Mouse (Mus musculus) left cerebral cortex, adult 2 months (tissue): Measurements from ENCODE around the gene Znfx1. TPM values are rescaled to one million over a fixed set of nuclear protein-coding genes. Genes with fewer than 3 reads are reported as not detected.
"Not testable (repeated sequence)": the region's sequence is repeated elsewhere in the genome, so short reads cannot be mapped to it uniquely, and the experiment has no call there.

Experiments used
- DNase-seq, 2 experiments: peaks; one replicate each; pipeline ENCODE4 v3.0.0; 2021 to 2022; ENCODE audit warnings: low spot score in 2 of 2, mixed read lengths in 1 of 2; ENCODE audit errors: extremely low spot score in 1 of 2
- H3K27ac ChIP-seq: fragments of 200-600 bp; 2 replicates; pipeline ENCODE4 v1.8.1; 2022
- H3K4me3 ChIP-seq: fragments of 200-600 bp; 2 replicates; pipeline ENCODE4 v1.8.1; 2022
- CTCF ChIP-seq: fragments of 200-600 bp; IDR thresholded peaks from 2 replicates; pipeline ENCODE4 v1.8.1; 2022; ENCODE audit warnings: antibody characterized with exemption, mild to moderate bottlenecking, moderate library complexity
- intact Hi-C: fragments of 180-260 bp; cut with DNase I; formaldehyde crosslinking; loops from one replicate; pipeline ENCODE4 v1.15.1; 2025
- total RNA-seq, 2 experiments: library from RNA; stranded (reverse); gene quantifications; 2 replicates each; pipeline ENCODE4 v1.2.3; 2021

The Znfx1 gene
- total RNA-seq, 2 experiments from 2014 or later = 76.7 to 80.7 TPM

DNA sequence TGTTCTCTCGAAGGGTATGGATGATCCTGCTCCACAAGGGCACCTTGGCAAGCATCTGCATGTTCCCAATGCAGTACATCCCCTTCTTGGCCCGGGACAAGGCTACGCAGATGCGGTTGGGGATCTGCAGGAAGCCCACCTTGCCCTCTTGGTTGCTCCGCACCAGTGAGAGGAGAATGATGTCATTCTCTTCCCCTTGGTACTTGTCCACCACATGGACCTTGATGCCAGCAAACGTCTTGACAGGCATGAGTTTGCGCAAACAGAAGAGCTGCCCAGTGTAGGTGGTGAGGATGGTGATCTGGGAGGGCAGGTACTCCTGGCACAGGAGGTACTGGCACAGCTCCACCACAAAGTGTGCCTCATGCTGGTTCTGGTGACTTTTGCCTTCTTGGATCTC is 24.1 kb downstream of the Znfx1 start:
- Histone ChIP-seq H3K4me3 (no peak overlapping the region), H3K27ac (no peak overlapping the region)
- DNase-seq = no peak
- intact Hi-C loops = no loop called here
- no peak for TF ChIP-seq CTCF

DNA sequence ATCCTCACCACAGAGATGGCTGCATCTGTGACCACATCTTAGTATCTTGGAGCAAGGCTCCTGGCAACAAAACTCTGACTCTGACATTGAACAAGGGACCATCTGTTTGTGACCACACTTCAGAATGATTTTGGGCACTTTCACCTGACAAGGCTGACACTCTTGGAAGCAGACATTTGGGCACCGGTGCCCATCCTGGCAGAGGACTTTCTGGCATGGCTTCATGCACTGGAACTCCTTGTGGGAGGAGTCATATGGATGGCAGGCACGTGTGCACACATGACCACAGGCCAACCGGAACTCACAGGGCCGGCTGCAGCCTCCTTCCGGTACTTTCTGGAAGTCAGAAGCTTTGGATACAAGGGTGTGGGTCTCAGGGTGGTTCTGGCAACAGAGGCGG is 24.5 kb downstream of the Znfx1 start:
- H3K27ac ChIP-seq = no peak overlapping the region
- intact Hi-C loops = no loop called here
- no peak overlapping the region for H3K4me3 ChIP-seq
- no peak for DNase-seq
- TF ChIP-seq CTCF = no peak

DNA sequence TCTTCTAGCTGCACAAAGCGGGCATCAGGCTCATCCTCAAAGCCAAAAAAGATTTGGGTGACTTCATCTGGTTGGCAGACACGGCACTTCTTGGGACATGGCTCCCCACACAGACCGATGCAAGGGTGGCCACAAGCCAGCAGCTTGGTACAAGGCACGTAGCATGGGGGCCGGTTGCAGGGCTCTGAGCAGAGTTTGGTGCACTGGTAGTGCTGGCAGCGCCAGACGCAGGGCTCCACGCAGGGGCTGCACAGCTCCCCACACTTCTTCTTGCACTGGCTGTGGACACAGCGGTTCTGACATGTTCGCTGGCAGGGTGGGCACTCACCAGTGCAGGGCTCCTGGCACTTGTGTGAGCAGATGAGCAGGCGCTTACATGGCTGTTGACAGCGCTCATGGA is 25.1 kb downstream of the Znfx1 start:
- DNase-seq = no peak
- Histone ChIP-seq H3K4me3 (no peak overlapping the region), H3K27ac (no peak overlapping the region)
- no peak for TF ChIP-seq CTCF
- intact Hi-C loops = no loop called here

DNA sequence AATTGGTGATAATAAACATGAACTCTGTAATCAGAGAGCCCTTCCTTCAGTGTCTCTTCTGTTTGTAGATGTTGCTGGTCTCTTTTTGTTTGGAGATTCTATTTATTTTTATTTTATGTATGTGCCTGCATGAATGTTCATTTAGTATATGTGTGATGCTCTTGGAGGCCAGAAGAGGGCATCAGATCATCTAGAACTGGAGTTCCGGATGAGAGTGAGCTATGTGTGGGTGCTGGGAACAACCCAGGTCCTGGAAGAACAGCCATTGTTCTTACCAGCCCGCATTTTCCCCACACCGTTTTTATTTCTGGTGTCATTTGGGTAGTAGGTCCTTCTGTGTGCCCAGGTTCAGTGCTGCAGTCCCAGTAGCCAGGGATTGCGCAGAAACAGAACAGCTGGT is 32.3 kb downstream of the Znfx1 start:
- Histone ChIP-seq H3K4me3 (no peak overlapping the region), H3K27ac (no peak overlapping the region)
- intact Hi-C loops = no loop called here
- peak; percentile 16 for TF ChIP-seq CTCF
- no peak for DNase-seq

DNA sequence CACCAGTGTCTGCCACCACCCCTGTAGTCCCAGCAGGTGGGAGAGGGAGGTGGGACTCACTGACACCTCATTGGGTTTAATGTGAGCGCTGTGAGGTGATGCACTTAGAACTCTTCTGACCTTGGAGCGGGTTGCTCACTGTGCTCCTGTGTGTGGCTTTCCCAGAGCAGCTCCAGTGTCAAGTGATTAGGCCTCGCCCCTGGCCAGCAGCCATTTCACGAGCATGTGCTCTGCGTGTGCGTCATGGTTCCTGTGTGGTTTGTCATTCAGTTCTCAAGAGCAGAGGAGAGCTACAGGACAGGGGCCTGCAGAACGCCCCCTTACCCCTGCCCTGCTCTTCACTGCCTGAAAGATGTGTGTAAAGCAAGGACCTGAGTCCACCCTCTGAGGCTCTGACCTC is 34.3 kb downstream of the Znfx1 start:
- Histone ChIP-seq H3K4me3 (no peak overlapping the region), H3K27ac (no peak overlapping the region)
- intact Hi-C loops = no loop called here
- no peak for TF ChIP-seq CTCF
- no peak for DNase-seq

DNA sequence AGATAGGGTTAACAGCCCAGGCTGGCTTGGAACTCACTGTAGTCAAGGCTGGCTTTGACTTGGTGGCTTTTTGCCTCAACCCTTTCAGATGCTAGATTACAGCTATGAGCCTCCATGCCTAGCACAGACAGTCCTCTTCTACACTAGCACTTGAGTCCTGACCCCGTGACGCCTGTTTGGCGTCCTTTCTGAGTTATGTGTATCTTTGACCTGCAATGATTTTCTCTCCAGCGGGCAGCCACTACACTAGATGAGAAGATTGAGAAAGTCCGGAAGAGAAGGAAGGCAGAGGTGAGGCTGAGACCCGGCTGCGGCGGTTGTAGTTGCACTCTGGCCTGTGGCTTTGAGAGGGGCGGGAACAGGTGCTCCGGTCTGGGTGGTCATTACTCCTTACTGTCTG is 43.4 kb downstream of the Znfx1 start:
- no peak for TF ChIP-seq CTCF
- no peak overlapping the region for H3K27ac ChIP-seq
- no peak overlapping the region for H3K4me3 ChIP-seq
- DNase-seq = no peak
- intact Hi-C loops = loop anchor here (5.0 kb wide), 1 partner anchor 38 kb away; no protein-coding TSS in a partner anchor

DNA sequence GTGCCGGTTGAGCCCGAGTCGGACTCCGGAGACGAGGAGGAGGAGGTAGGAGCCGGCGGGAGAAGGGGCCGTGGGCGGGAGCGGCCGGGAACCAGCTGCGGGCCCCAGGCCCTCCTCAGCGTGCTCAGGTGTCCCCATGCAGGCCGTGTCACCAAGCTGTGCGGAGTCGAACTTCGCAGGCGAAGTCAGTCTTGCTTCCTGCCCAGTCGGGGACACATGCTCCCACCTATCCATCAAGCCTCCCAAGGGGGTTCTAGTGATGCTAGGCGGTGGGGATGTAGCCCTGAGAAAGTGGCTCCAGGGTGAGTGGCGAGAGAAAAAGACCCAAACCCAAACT is 47.5 kb downstream of the Znfx1 start:
- intact Hi-C loops = loop anchor here (5.0 kb wide), 1 partner anchor 42 kb away; no protein-coding TSS in a partner anchor
- H3K27ac ChIP-seq = peak overlapping the region; percentile 69; the same call in 1 of the 2 replicates
- H3K4me3 ChIP-seq = peak overlapping the region; percentile 89
- no peak for TF ChIP-seq CTCF
- DNase-seq = no peak

DNA sequence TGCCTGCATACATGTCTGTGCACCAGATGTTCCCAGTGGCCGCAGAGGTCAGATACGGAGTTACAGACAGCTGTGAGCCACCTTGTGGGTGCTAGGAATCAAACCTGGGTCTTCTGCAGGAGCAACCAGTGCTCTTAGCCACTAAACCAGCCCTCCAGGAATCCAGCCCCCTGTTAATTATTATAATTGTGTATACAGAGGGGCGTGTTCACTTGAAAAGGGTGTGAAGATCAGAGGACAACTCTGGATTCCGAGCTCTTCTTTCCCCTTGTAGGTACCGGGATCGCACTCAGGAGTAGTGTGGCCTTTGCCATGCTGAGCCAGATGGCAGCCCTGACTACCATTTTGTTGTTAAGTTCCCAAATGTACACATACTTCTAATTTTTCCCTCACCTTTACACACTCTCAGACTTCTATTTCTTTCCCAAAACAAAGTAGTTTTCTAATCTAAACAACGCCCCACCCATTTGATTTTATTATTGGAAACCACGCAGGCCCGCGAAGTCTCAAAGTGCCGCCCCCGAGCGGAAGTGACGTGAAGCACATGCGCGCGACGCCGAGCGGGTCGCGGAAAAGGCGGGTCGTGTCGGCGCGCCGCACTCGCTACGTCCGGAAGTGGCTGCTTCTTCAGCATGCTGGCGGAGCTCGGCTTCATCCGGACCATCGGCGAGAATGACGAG is 48.0 kb downstream of the Znfx1 start, which contains the start of gene Ddx27:
TSS of gene Ddx27 (plus strand) at position 492 of the 680 bp plus-strand sequence.
- intact Hi-C loops = loop anchor here (5.0 kb wide), 1 partner anchor 42 kb away; no protein-coding TSS in a partner anchor
- peak; percentile 91 to 94 for DNase-seq
- TF ChIP-seq CTCF = no peak; the same call in 1 of the 2 replicates
- Histone ChIP-seq H3K27ac (peak within 1 kb of the TSS; percentile 85), H3K4me3 (peak within 1 kb of the TSS; percentile 89)

DNA sequence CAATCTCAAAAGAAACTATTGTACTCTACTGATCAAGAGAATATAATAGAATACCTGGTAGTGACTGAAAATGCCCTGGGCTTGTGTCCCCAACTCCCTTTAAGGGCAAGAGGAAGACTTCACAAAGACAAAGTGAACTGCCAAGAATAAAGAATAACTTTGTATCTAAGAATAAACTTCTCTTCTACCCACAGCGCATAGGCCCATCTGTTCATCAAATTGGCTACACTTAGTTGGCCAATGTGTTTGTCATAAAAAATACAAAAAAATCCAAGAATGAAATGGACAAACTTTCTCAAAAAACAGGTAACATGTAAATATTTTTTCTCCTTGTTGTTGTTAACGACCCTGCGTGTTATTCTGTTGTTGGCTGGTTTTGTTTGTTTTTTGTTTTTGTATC is 52.3 kb downstream of the Znfx1 start:
- intact Hi-C loops = no loop called here
- Histone ChIP-seq H3K27ac (no peak overlapping the region), H3K4me3 (no peak overlapping the region)
- no peak for TF ChIP-seq CTCF
- no peak for DNase-seq

DNA sequence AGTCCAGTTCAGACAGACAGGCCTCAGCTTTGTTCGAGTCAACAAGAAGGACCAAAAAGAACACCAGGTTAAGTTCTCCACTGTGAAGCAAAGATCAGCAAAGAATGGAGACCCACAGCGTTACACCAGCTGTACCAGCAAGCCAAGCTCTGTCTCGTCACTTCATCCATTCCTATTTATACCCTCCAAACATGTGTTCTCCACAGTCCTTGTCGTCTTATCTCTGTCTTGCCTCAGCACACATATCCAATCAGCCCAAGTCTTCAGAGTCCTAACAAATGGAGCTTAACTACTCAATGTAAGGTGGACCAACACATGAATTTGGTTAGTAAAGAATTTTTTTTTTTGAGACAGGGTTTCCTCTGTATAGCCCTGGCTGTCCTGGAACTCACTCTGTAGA is 53.3 kb downstream of the Znfx1 start:
- no peak for TF ChIP-seq CTCF
- no peak overlapping the region for H3K4me3 ChIP-seq
- H3K27ac ChIP-seq = no peak overlapping the region
- intact Hi-C loops = no loop called here
- no peak for DNase-seq

DNA sequence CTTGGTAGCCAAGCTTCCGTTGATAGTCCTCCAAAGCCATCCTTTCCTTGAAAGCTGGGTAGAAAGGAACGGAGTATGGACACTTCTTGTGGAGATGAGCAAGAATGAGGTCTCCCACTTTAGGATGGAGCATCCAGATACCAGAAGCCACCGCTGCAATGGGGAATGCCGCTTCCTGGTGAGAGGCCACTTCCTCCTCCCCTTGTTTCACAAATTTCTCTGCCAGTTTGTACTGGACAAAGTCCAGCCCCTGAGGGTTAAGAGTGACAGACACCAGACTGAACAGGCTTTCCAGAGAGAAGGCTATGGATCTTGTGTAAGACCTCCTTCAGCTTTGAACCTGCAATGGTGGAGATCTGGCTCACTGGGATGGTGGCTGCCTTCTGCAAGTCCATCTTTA is 55.2 kb downstream of the Znfx1 start:
- H3K4me3 ChIP-seq, H3K27ac ChIP-seq, intact Hi-C loops, DNase-seq: not testable (repeated sequence)

DNA sequence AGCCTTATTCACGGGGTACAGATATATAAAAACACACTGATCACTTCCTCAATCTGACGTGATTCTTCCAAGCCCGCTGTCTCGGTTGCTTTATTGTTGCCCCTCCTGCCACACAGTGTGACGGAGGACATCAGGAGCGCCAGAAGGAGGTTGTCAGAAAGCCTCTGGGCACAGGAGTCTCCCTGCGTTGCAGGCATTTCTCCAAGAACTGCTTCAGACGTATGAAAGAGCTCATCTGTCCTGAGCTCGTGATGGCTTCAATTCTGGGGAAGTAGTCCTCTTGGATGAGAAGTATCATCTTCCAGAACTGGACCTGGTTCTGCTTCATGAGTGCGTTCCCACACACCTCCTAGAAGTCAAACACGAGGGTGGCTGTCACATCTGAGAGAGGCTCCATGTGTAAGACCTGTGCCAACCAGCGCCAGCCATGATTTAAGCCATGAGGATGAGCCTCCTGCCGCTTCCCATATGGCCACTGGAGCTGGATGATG is 55.8 kb downstream of the Znfx1 start:
- no peak for DNase-seq
- intact Hi-C loops = no loop called here
- no peak for TF ChIP-seq CTCF
- Histone ChIP-seq H3K4me3 (no peak overlapping the region), H3K27ac (no peak overlapping the region)

DNA sequence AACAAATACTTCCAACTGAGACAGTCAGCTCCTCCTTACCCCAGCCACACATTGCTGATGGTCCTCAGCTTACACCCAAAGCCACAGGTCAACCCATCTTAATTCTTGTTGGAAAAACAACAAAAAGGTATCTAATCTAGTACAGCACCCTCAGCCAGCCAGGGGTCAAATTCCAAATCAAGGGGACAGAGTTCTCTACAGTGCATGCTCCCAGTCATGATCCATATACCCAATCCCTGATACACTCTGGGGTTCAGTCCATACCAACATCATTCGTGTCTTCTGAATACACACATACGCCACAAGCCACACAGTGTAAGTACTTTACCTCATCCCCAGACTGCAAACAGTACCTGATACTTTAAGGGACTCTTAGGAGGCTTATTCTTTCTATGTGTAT is 56.5 kb downstream of the Znfx1 start:
- no peak overlapping the region for H3K4me3 ChIP-seq
- TF ChIP-seq CTCF = no peak
- H3K27ac ChIP-seq = no peak overlapping the region
- intact Hi-C loops = no loop called here
- no peak for DNase-seq
